ENCODE assay signal across 31 mouse cellular contexts in the genomic region with DNA sequence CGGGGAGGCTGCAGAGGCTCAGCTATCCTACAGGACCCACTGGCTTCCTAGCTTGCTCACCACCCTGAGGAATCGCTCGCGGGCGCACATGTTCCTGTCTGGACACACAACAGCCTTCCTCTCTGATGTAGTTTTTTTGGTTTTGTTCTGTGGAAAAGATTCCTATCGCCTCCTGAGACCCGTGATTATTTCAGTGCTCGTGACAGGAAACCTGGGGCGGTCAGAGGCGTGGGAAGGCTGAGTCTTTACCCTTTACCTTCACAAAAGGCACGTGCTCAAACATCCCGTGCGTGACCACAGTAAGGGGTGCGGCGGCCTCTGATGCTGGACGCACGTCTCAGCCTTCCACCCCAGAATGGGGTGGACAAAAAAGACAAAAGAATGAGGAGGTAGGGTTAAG. TPM values are rescaled to one million over a fixed set of nuclear protein-coding genes. Genes with fewer than 3 reads are reported as not detected.
DNase-seq lines count a peak whose midpoint lies in the region; ATAC-seq and TF ChIP-seq lines count a peak whose summit lies in the region.
"Had no signal": no experiment of that assay in that cellular context is flagged by ENCODE, and none has a peak within 500 bp of the region (broad histone marks: within the 10 kb centered on the region; RNA-seq: fewer than 3 reads in every experiment).

No protein-coding gene starts in this region.

- 0 out of 2 replicates have a peak overlapping the region, but pooled peaks have one; percentile 20 for H3K27ac ChIP-seq in heart, postnatal 0 days (ENCODE audit: low read depth)
- no peak overlapping the region for H3K27ac ChIP-seq in heart, embryonic 10.5 days
- H3K27ac ChIP-seq in neural tube, embryonic 15.5 days (replicated peaks) = 0 out of 2 replicates have a peak overlapping the region, but pooled peaks have one; percentile 5
- no peak overlapping the region for H3K27ac ChIP-seq in ES-E14 (ENCODE audit: insufficient read depth, low read depth, low read length, poor library complexity, severe bottlenecking)
- H3K27ac ChIP-seq: embryonic facial prominence, embryonic 12.5 days; embryonic facial prominence, embryonic 15.5 days; heart, embryonic 15.5 days; hindbrain, embryonic 12.5 days; hindbrain, embryonic 15.5 days had no signal

- no peak overlapping the region for H3K4me2 ChIP-seq in heart, postnatal 0 days (ENCODE audit: low read depth, low read length)
- H3K4me2 ChIP-seq in neural tube, embryonic 15.5 days = no peak overlapping the region
- H3K4me2 ChIP-seq: embryonic facial prominence, embryonic 12.5 days; embryonic facial prominence, embryonic 15.5 days; heart, embryonic 12.5 days; heart, embryonic 15.5 days; hindbrain, embryonic 12.5 days; hindbrain, embryonic 15.5 days had no signal

- WGBS in heart, postnatal 0 days = 68% methylated on average over 17 of the region's 17 CpGs
- WGBS in heart, embryonic 10.5 days = 72% methylated on average over 17 of the region's 17 CpGs
- 84% methylated on average over 17 of the region's 17 CpGs for WGBS in neural tube, embryonic 15.5 days

- no peaks in the 10 kb centered on the region for H3K4me1 ChIP-seq in heart, postnatal 0 days (ENCODE audit: control insufficient read depth, insufficient read depth)
- H3K4me1 ChIP-seq in heart, embryonic 10.5 days = peaks cover 32% of the 10 kb centered on the region
- peaks cover 16% of the 10 kb centered on the region for H3K4me1 ChIP-seq in neural tube, embryonic 15.5 days
- peaks cover 12 to 33% of the 10 kb centered on the region in 2 experiments for H3K4me1 ChIP-seq in ES-E14 (ENCODE audit: control insufficient read depth in 2 of 2, insufficient read depth in 2 of 2, low read length in 2 of 2, poor library complexity in 1 of 2)

- TF ChIP-seq CTCF in heart, postnatal 0 days (IDR thresholded peaks at IDR 0.05; ENCODE audit: low read depth) = no peak

- H3K9me3 ChIP-seq in heart, postnatal 0 days (replicated peaks; ENCODE audit: control insufficient read depth, low read length) = no peaks in the 10 kb centered on the region
- H3K9me3 ChIP-seq in heart, embryonic 10.5 days = no peaks in the 10 kb centered on the region
- H3K9me3 ChIP-seq in neural tube, embryonic 15.5 days (replicated peaks) = no peaks in the 10 kb centered on the region
- H3K9me3 ChIP-seq in ES-E14 (ENCODE audit: control insufficient read depth, insufficient read depth, low read depth, low read length) = no peaks in the 10 kb centered on the region
- H3K9me3 ChIP-seq: embryonic facial prominence, embryonic 12.5 days; embryonic facial prominence, embryonic 15.5 days; heart, embryonic 12.5 days; heart, embryonic 15.5 days; hindbrain, embryonic 12.5 days; hindbrain, embryonic 15.5 days had no signal

- no peak for TF ChIP-seq EP300 in heart, postnatal 0 days (IDR thresholded peaks at IDR 0.05; ENCODE audit: low read depth)

- DNase-seq in heart, postnatal 0 days (ENCODE audit: low spot score) = no peak
- no peak for DNase-seq in heart, embryonic 10.5 days (ENCODE audit: low spot score)
- no peak for DNase-seq in neural tube, embryonic 10.5 days (ENCODE audit: extremely low spot score, low spot score)
- no peak for DNase-seq in ES-E14 (ENCODE audit: low read depth, low spot score)
- DNase-seq in thymus, postnatal 25 days = no peak
- no peak for DNase-seq in cerebellum, postnatal 4 days (ENCODE audit: low spot score in 2 of 2)
- DNase-seq: adrenal gland, adult 8-10 months; adrenal gland, postnatal 25 days; cerebellum, adult 11-12 months; cerebellum, adult 8-10 months; cerebellum, postnatal 14 days; forebrain, postnatal 0 days; gastrocnemius, postnatal 36 days had no signal

- no peaks in the 10 kb centered on the region for H3K36me3 ChIP-seq in heart, postnatal 0 days (replicated peaks; ENCODE audit: control insufficient read depth, insufficient read depth, low read length)
- H3K36me3 ChIP-seq in heart, embryonic 10.5 days = no peaks in the 10 kb centered on the region
- H3K36me3 ChIP-seq in neural tube, embryonic 15.5 days = no peaks in the 10 kb centered on the region
- no peaks in the 10 kb centered on the region for H3K36me3 ChIP-seq in ES-E14 (ENCODE audit: control insufficient read depth, insufficient read depth, low read length, poor library complexity, severe bottlenecking)
- H3K36me3 ChIP-seq: embryonic facial prominence, embryonic 12.5 days; embryonic facial prominence, embryonic 15.5 days; heart, embryonic 12.5 days; heart, embryonic 15.5 days; hindbrain, embryonic 12.5 days; hindbrain, embryonic 15.5 days had no signal

- ATAC-seq in heart, postnatal 0 days (ENCODE audit: insufficient read depth, low read depth) = no peak
- ATAC-seq in neural tube, embryonic 15.5 days (ENCODE audit: low FRiP score) = no peak
- ATAC-seq: activated CD4-positive, CD25-positive, alpha-beta regulatory T cell, adult 4 months; forebrain, embryonic 14.5 days; forebrain, postnatal 0 days; intestine, postnatal 0 days had no signal

- in situ Hi-C loops in ES-E14 (cut with MboI; ENCODE audit: low sequenced_read_pairs in 2 of 2, unreplicated experiment in 2 of 2) = no loop called here

- no peak overlapping the region for H3K9ac ChIP-seq in heart, postnatal 0 days (replicated peaks; ENCODE audit: low read depth, low read length)
- no peak overlapping the region for H3K9ac ChIP-seq in neural tube, embryonic 15.5 days (replicated peaks)
- peak overlapping the region; percentile 18; the same call in 1 of the 2 replicates for H3K9ac ChIP-seq in ES-E14 (ENCODE audit: insufficient read depth, low read depth, low read length, poor library complexity, severe bottlenecking)
- H3K9ac ChIP-seq: embryonic facial prominence, embryonic 12.5 days; embryonic facial prominence, embryonic 15.5 days; forebrain, postnatal 0 days; heart, embryonic 12.5 days; heart, embryonic 15.5 days; hindbrain, embryonic 12.5 days; hindbrain, embryonic 15.5 days had no signal

- no peaks in the 10 kb centered on the region for H3K27me3 ChIP-seq in heart, postnatal 0 days (ENCODE audit: control insufficient read depth, insufficient read depth, low read length)
- H3K27me3 ChIP-seq in heart, embryonic 10.5 days (ENCODE audit: insufficient read depth, poor library complexity, severe bottlenecking) = no peaks in the 10 kb centered on the region
- H3K27me3 ChIP-seq in neural tube, embryonic 15.5 days (replicated peaks) = no peaks in the 10 kb centered on the region
- H3K27me3 ChIP-seq: embryonic facial prominence, embryonic 12.5 days; embryonic facial prominence, embryonic 15.5 days; heart, embryonic 12.5 days; hindbrain, embryonic 12.5 days; hindbrain, embryonic 15.5 days had no signal

- no peak overlapping the region for H3K4me3 ChIP-seq in heart, postnatal 0 days (ENCODE audit: low read depth, low read length)
- no peak overlapping the region for H3K4me3 ChIP-seq in heart, embryonic 10.5 days
- no peak overlapping the region for H3K4me3 ChIP-seq in neural tube, embryonic 15.5 days (replicated peaks)
- H3K4me3 ChIP-seq in ES-E14 (ENCODE audit: insufficient read depth in 1 of 2, low read depth in 1 of 2, low read length in 2 of 2, poor library complexity in 1 of 2, severe bottlenecking in 1 of 2) = no peak overlapping the region
- H3K4me3 ChIP-seq: embryonic facial prominence, embryonic 12.5 days; embryonic facial prominence, embryonic 15.5 days; heart, embryonic 12.5 days; heart, embryonic 15.5 days; hindbrain, embryonic 12.5 days; hindbrain, embryonic 15.5 days had no signal

TF ChIP-seq in ES-E14, 5 proteins besides CTCF, POLR2A, EP300 and RAD21:
- TF ChIP-seq ZNF384 (IDR thresholded peaks at IDR 0.05; ENCODE audit: low read depth, low read length) = no peak
- TF ChIP-seq CHD2 (IDR thresholded peaks at IDR 0.05; ENCODE audit: low read depth, low read length) = no peak
- TF ChIP-seq ZC3H11A (IDR thresholded peaks at IDR 0.05; ENCODE audit: borderline replicate concordance, low read depth, low read length) = no peak
- no peak for TF ChIP-seq HCFC1 (IDR thresholded peaks at IDR 0.05; ENCODE audit: borderline replicate concordance, insufficient read depth, low read length)
- TF ChIP-seq MAFK (IDR thresholded peaks at IDR 0.05; ENCODE audit: insufficient read depth, low read depth, low read length) = no peak

RNA-seq across cellular contexts. Expression of a gene that starts 17.5 kb away (rescaled TPM):
- total RNA-seq in heart, postnatal 0 days (2014; rRNA removed; ENCODE audit: low replicate concordance) = 0.54 and 4.0 TPM in 2 replicates
- 0.60 and 0.71 TPM in 2 replicates for polyA plus RNA-seq in heart, postnatal 0 days (2015; fragmentation: Nextera tagmentation; extraction: Ambion mirVana)
- polyA plus RNA-seq in heart, embryonic 10.5 days (2016; fragmentation: Nextera tagmentation; extraction: Ambion mirVana) = 1.4 and 2.4 TPM in 2 replicates
- polyA plus RNA-seq in neural tube, embryonic 15.5 days (2015; fragmentation: Nextera tagmentation; extraction: Ambion mirVana) = 2.4 and 3.1 TPM in 2 replicates
- 1.2 and 2.4 TPM in 2 replicates for total RNA-seq in ES-E14 (2012; rRNA removed)
- total RNA-seq: common myeloid progenitor, adult 5-6 weeks; granulocyte monocyte progenitor cell, adult 5-6 weeks; hematopoietic stem cell, adult 5-6 weeks had no signal
- polyA plus RNA-seq: activated CD4-positive, CD25-positive, alpha-beta regulatory T cell, adult 4 months had no signal

RNA-seq across cellular contexts. Expression of a gene that starts 22.4 kb away (rescaled TPM):
- not detected in 2 replicates for total RNA-seq in heart, postnatal 0 days (2014; rRNA removed; ENCODE audit: low replicate concordance)
- polyA plus RNA-seq in heart, postnatal 0 days (2015; fragmentation: Nextera tagmentation; extraction: Ambion mirVana) = not detected in 2 replicates
- polyA plus RNA-seq in heart, embryonic 10.5 days (2016; fragmentation: Nextera tagmentation; extraction: Ambion mirVana) = 0.22 TPM in 1 of 2 replicates, not detected in the other
- polyA plus RNA-seq in neural tube, embryonic 15.5 days (2015; fragmentation: Nextera tagmentation; extraction: Ambion mirVana) = 0.18 TPM in 1 of 2 replicates, not detected in the other
- not detected in 2 replicates for total RNA-seq in ES-E14 (2012; rRNA removed)
- total RNA-seq: adrenal gland, adult 8-10 months; adrenal gland, postnatal 25 days; common myeloid progenitor, adult 5-6 weeks; forebrain, postnatal 0 days; granulocyte monocyte progenitor cell, adult 5-6 weeks; heart, adult 8-10 months; heart, postnatal 25 days; hematopoietic stem cell, adult 5-6 weeks had no signal
- polyA plus RNA-seq: embryonic facial prominence, embryonic 12.5 days; forebrain, embryonic 11.5 days; forebrain, embryonic 14.5 days; frontal cortex, adult 2 months; heart, embryonic 12.5 days; heart, embryonic 15.5 days; hindbrain, embryonic 12.5 days; intestine, embryonic 14.5 days had no signal

Comparison
In these comparisons a context has a peak if more than half of its experiments do, and no peak if none do; other contexts are left out.
1. H3K27ac ChIP-seq: peak in heart, postnatal 0 days (single experiment) and neural tube, embryonic 15.5 days (single experiment); none in heart, embryonic 10.5 days (single experiment) and ES-E14 (single experiment).